Mouse (Mus musculus): ENCODE results near the gene Tenm2. TPM values are rescaled to one million over a fixed set of nuclear protein-coding genes. Genes with fewer than 3 reads are reported as not detected.

Gene Tenm2
- total and polyA plus RNA-seq, 3 experiments: not detected

DNA sequence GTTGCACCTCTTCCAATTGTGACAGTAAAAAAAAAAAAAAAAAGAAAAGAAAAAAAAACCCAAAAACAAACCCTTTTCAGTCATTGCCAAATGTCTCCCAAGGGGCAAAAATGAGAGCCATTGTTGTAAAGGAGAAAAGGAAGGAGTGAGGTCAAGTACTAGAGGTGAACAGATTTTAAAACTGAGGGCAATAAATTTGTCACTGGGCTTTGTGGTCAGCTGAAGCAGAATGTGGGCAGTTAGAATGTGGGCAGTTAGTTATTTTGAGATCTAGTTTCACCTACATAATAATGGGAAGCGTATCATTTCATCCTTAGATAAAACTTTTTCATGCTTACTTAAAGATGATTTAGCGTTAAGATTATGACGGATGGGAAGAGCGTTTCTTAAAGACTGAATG lies 1016.2 kb downstream of the Tenm2 start:
- no peak overlapping the region for H3K9ac ChIP-seq (ENCODE audit: control insufficient read depth, low read depth, low read length, poor library complexity, severe bottlenecking)
- no peak overlapping the region for H3K4me3 ChIP-seq (ENCODE audit: control insufficient read depth in 1 of 2, insufficient read depth in 1 of 2, low read depth in 2 of 2, low read length in 2 of 2)
- H3K79me2 ChIP-seq (ENCODE audit: control insufficient read depth, insufficient read depth, low read length, poor library complexity): no peaks in the 10 kb centered on the region
- H3K9me3 ChIP-seq (replicated peaks; ENCODE audit: insufficient read depth, low read length): no peaks in the 10 kb centered on the region
- no peak for TF ChIP-seq JUND (IDR thresholded peaks at IDR 0.05; ENCODE audit: low read depth, low read length)
- no peak for TF ChIP-seq MYC (IDR thresholded peaks at IDR 0.05; ENCODE audit: low read depth, low read length)
- TF ChIP-seq UBTF (IDR thresholded peaks at IDR 0.05; ENCODE audit: borderline replicate concordance, insufficient read depth, low read depth, low read length): no peak
- no peak for TF ChIP-seq RAD21 (IDR thresholded peaks at IDR 0.05; ENCODE audit: low read depth, low read length)
- TF ChIP-seq CHD2 (IDR thresholded peaks at IDR 0.05; ENCODE audit: low read length): no peak
- no peak for TF ChIP-seq MAZ (IDR thresholded peaks at IDR 0.05; ENCODE audit: low read depth, low read length)
- TF ChIP-seq USF2 (IDR thresholded peaks at IDR 0.05; ENCODE audit: borderline replicate concordance in 1 of 2, insufficient read depth in 1 of 2, low read depth in 1 of 2, low read length in 2 of 2): no peak
- TF ChIP-seq TAL1 (IDR thresholded peaks at IDR 0.05; ENCODE audit: low read length): no peak
- no peak for TF ChIP-seq GABPA (IDR thresholded peaks at IDR 0.05; ENCODE audit: low read depth, low read length)
- TF ChIP-seq ELF1 (IDR thresholded peaks at IDR 0.05; ENCODE audit: low read depth, low read length): no peak
- TF ChIP-seq ZKSCAN1 (IDR thresholded peaks at IDR 0.05; ENCODE audit: low read depth, low read length): no peak
- TF ChIP-seq MYB (IDR thresholded peaks at IDR 0.05; ENCODE audit: low read depth, low read length): no peak
- H3K4me1 ChIP-seq (ENCODE audit: control insufficient read depth in 1 of 2, insufficient read depth in 2 of 2, low read length in 2 of 2): no peaks in the 10 kb centered on the region
- no peaks in the 10 kb centered on the region for H3K27me3 ChIP-seq (ENCODE audit: control insufficient read depth in 1 of 2, insufficient read depth in 2 of 2, low read length in 2 of 2)
- no peak overlapping the region for H3K27ac ChIP-seq (ENCODE audit: control insufficient read depth, low read depth, low read length)
- no peaks in the 10 kb centered on the region for H3K36me3 ChIP-seq (ENCODE audit: control insufficient read depth in 1 of 2, insufficient read depth in 2 of 2, low read length in 2 of 2)
- no peak for DNase-seq (ENCODE audit: low read depth, low spot score)

DNA sequence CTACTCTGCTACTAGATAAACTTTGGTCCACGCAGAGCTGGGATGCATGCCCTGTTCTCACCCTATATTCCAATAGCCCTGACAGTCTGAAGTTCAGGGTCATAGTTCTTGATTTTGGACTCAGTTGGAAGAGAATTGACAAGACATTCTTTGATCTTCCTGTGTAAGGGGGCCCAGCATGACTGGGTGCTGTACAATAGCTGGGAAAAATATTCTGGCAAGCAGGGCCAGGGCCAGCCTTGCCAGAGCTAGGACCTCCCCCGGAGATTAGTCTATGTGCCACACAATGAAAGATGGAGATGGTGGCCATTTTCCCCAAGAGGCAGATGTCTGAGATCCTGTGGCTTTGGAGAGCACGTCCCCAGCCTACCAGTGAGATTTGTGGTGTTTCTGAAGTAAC lies 1021.2 kb downstream of the Tenm2 start:
- Histone ChIP-seq H3K9me3 (replicated peaks; ENCODE audit: insufficient read depth, low read length) (no peaks in the 10 kb centered on the region), H3K27me3 (ENCODE audit: control insufficient read depth in 1 of 2, insufficient read depth in 2 of 2, low read length in 2 of 2) (no peaks in the 10 kb centered on the region), H3K27ac (ENCODE audit: control insufficient read depth, low read depth, low read length) (no peak overlapping the region), H3K79me2 (ENCODE audit: control insufficient read depth, insufficient read depth, low read length, poor library complexity) (no peaks in the 10 kb centered on the region), H3K9ac (ENCODE audit: control insufficient read depth, low read depth, low read length, poor library complexity, severe bottlenecking) (no peak overlapping the region), H3K4me3 (ENCODE audit: control insufficient read depth in 1 of 2, insufficient read depth in 1 of 2, low read depth in 2 of 2, low read length in 2 of 2) (no peak overlapping the region), H3K4me1 (ENCODE audit: control insufficient read depth in 1 of 2, insufficient read depth in 2 of 2, low read length in 2 of 2) (no peaks in the 10 kb centered on the region), H3K36me3 (ENCODE audit: control insufficient read depth in 1 of 2, insufficient read depth in 2 of 2, low read length in 2 of 2) (no peaks in the 10 kb centered on the region)
- no peak for DNase-seq (ENCODE audit: low read depth, low spot score)
- no peak for TF ChIP-seq MYC (IDR thresholded peaks at IDR 0.05; ENCODE audit: low read depth, low read length)
- no peak for TF ChIP-seq USF1 (IDR thresholded peaks at IDR 0.05; ENCODE audit: low read depth, low read length)
- no peak for TF ChIP-seq USF2 (IDR thresholded peaks at IDR 0.05; ENCODE audit: borderline replicate concordance in 1 of 2, insufficient read depth in 1 of 2, low read depth in 1 of 2, low read length in 2 of 2)
- TF ChIP-seq ZMIZ1 (IDR thresholded peaks at IDR 0.05; ENCODE audit: low read depth, low read length): no peak
- no peak for TF ChIP-seq MXI1 (IDR thresholded peaks at IDR 0.05; ENCODE audit: low read depth, low read length)
- TF ChIP-seq MAZ (IDR thresholded peaks at IDR 0.05; ENCODE audit: low read depth, low read length): no peak

All from MEL (cell line).